Mouse (Mus musculus): ENCODE measurements around the gene Pde4d. TPM values are rescaled to one million over a fixed set of nuclear protein-coding genes. Genes with fewer than 3 reads are reported as not detected.

The Pde4d gene
- polyA plus RNA-seq, 1 experiment from 2014 or later = 14.8 TPM

GRCm38 (mm10) chr13:109686116-109686876 is 1236.5 kb downstream of the Pde4d start:
- Histone ChIP-seq H3K27me3 (ENCODE audit: control insufficient read depth, insufficient read depth, low read length) (no peaks in the 10 kb centered on the region), H3K27ac (ENCODE audit: low read depth, low read length) (peak overlapping the region; percentile 56; the same call in 1 of the 2 replicates), H3K4me1 (ENCODE audit: control insufficient read depth, insufficient read depth, low read length) (peaks cover 6% of the 10 kb centered on the region; the same call in 1 of the 2 replicates), H3K9me3 (ENCODE audit: control insufficient read depth, low read length) (no peaks in the 10 kb centered on the region), H3K4me3 (ENCODE audit: low read length) (peak overlapping the region; percentile 53), H3K9ac (ENCODE audit: low read depth, low read length) (peak overlapping the region; percentile 65; the same call in 1 of the 2 replicates), H3K36me3 (ENCODE audit: control insufficient read depth, insufficient read depth, low read length) (no peaks in the 10 kb centered on the region), H3K4me2 (replicated peaks; ENCODE audit: low read depth, low read length) (peak overlapping the region; percentile 90)
- ATAC-seq (ENCODE audit: low FRiP score, low TSS enrichment) = no peak
- WGBS = 7% methylated on average over 4 of the region's 4 CpGs

DNA sequence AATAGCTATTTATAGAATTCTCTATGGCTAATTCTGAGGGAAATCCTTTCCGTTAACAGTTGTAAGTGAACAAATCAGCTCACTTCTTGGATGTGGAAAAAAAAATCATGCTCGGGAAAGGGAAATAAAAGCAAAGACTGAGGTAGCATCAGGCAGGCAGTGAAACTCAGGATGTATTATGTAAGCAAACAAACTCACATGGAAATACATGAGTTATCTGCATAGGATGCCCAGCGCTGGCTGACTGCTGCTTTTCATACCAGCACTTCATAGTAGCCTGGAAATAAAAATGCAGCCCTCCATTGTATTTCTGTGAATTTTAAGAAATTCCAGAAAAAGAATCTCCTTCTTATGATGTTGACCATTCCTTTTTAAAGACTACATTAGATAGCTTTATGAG is 1237.2 kb downstream of the Pde4d start:
- H3K9ac ChIP-seq (ENCODE audit: low read depth, low read length) = no peak overlapping the region
- H3K36me3 ChIP-seq (ENCODE audit: control insufficient read depth, insufficient read depth, low read length) = no peaks in the 10 kb centered on the region
- H3K27ac ChIP-seq (ENCODE audit: low read depth, low read length) = no peak overlapping the region
- H3K27me3 ChIP-seq (ENCODE audit: control insufficient read depth, insufficient read depth, low read length) = no peaks in the 10 kb centered on the region
- no peak overlapping the region; the same call in 1 of the 2 replicates for H3K4me3 ChIP-seq (ENCODE audit: low read length)
- H3K4me2 ChIP-seq (replicated peaks; ENCODE audit: low read depth, low read length) = peak overlapping the region; percentile 21; the same call in 1 of the 2 replicates
- ATAC-seq (ENCODE audit: low FRiP score, low TSS enrichment) = no peak
- H3K4me1 ChIP-seq (ENCODE audit: control insufficient read depth, insufficient read depth, low read length) = peaks cover 6% of the 10 kb centered on the region; the same call in 1 of the 2 replicates
- H3K9me3 ChIP-seq (ENCODE audit: control insufficient read depth, low read length) = no peaks in the 10 kb centered on the region
- 34% methylated on average over 3 of the region's 3 CpGs for WGBS

- whole genome bisulfite sequencing = 82% methylated on average over 2 of the region's 2 CpGs
- ATAC-seq (ENCODE audit: low FRiP score, low TSS enrichment) = no peak
- Histone ChIP-seq H3K4me1 (ENCODE audit: control insufficient read depth, insufficient read depth, low read length) (peaks cover 10% of the 10 kb centered on the region; the same call in 1 of the 2 replicates), H3K27ac (ENCODE audit: low read depth, low read length) (no peak overlapping the region), H3K4me2 (replicated peaks; ENCODE audit: low read depth, low read length) (no peak overlapping the region), H3K9ac (ENCODE audit: low read depth, low read length) (no peak overlapping the region), H3K27me3 (ENCODE audit: control insufficient read depth, insufficient read depth, low read length) (no peaks in the 10 kb centered on the region), H3K36me3 (ENCODE audit: control insufficient read depth, insufficient read depth, low read length) (no peaks in the 10 kb centered on the region), H3K4me3 (ENCODE audit: low read length) (no peak overlapping the region), H3K9me3 (ENCODE audit: control insufficient read depth, low read length) (no peaks in the 10 kb centered on the region)
These were observed 1238.4 kb downstream of the Pde4d start for GRCm38 (mm10) chr13:109688195-109688594.

DNA sequence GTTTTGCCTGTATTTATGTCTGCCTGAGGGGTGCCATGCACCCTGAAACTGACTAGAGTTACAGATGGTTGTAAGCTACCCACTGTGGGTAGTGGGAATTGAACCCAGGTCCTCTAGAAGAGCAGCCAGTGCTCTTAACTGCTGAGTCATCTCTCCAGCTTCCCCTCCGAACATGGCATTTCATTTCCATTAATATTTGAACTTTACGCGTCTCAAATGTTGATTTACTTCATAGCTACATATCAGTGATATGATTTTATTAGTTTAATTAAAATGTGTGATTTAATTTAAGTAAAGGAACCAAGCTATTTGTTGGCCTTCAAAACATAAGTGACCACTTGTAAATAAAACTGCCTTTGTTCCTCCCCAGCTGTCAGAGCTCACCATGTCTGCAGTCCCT is 1239.4 kb downstream of the Pde4d start:
- peaks cover 7% of the 10 kb centered on the region; the same call in 1 of the 2 replicates for H3K4me1 ChIP-seq (ENCODE audit: control insufficient read depth, insufficient read depth, low read length)
- H3K36me3 ChIP-seq (ENCODE audit: control insufficient read depth, insufficient read depth, low read length) = no peaks in the 10 kb centered on the region
- H3K27me3 ChIP-seq (ENCODE audit: control insufficient read depth, insufficient read depth, low read length) = no peaks in the 10 kb centered on the region
- no peak for ATAC-seq (ENCODE audit: low FRiP score, low TSS enrichment)
- no peak overlapping the region for H3K9ac ChIP-seq (ENCODE audit: low read depth, low read length)
- no peak overlapping the region for H3K4me2 ChIP-seq (replicated peaks; ENCODE audit: low read depth, low read length)
- H3K4me3 ChIP-seq (ENCODE audit: low read length) = no peak overlapping the region
- 73% methylated on average over 3 of the region's 3 CpGs for WGBS
- H3K9me3 ChIP-seq (ENCODE audit: control insufficient read depth, low read length) = no peaks in the 10 kb centered on the region
- no peak overlapping the region for H3K27ac ChIP-seq (ENCODE audit: low read depth, low read length)

DNA sequence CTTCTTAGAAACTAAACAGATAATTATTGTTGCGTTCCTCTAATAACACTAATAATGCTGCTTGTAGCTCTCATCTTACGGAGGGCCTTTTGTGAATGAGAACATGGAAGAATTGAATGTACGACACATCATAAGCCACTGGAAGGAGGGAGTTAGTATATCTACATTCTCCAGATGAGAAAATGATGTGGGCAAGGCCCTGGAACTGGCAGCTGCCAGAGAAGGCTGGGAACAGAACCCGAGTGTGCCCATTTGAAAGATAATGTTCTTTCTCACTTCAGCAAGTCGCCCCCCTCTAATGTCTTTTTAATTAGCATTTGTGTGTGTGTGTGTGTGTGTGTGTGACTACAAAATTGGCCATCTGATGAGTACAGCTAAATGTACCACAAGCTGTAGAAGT is 1240.8 kb downstream of the Pde4d start:
- ATAC-seq (ENCODE audit: low FRiP score, low TSS enrichment) = no peak
- Histone ChIP-seq H3K36me3 (ENCODE audit: control insufficient read depth, insufficient read depth, low read length) (no peaks in the 10 kb centered on the region), H3K4me1 (ENCODE audit: control insufficient read depth, insufficient read depth, low read length) (peaks cover 10% of the 10 kb centered on the region), H3K27ac (ENCODE audit: low read depth, low read length) (no peak overlapping the region), H3K9me3 (ENCODE audit: control insufficient read depth, low read length) (no peaks in the 10 kb centered on the region), H3K27me3 (ENCODE audit: control insufficient read depth, insufficient read depth, low read length) (no peaks in the 10 kb centered on the region), H3K9ac (ENCODE audit: low read depth, low read length) (no peak overlapping the region), H3K4me3 (ENCODE audit: low read length) (no peak overlapping the region), H3K4me2 (replicated peaks; ENCODE audit: low read depth, low read length) (no peak overlapping the region)
- WGBS = 85% methylated on average over 5 of the region's 5 CpGs

GRCm38 (mm10) chr13:109692851-109693250 is 1243.1 kb downstream of the Pde4d start:
- Histone ChIP-seq H3K27me3 (ENCODE audit: control insufficient read depth, insufficient read depth, low read length) (no peaks in the 10 kb centered on the region), H3K4me2 (replicated peaks; ENCODE audit: low read depth, low read length) (no peak overlapping the region), H3K36me3 (ENCODE audit: control insufficient read depth, insufficient read depth, low read length) (no peaks in the 10 kb centered on the region), H3K4me3 (ENCODE audit: low read length) (no peak overlapping the region), H3K4me1 (ENCODE audit: control insufficient read depth, insufficient read depth, low read length) (peaks cover 10% of the 10 kb centered on the region), H3K27ac (ENCODE audit: low read depth, low read length) (no peak overlapping the region), H3K9me3 (ENCODE audit: control insufficient read depth, low read length) (no peaks in the 10 kb centered on the region), H3K9ac (ENCODE audit: low read depth, low read length) (no peak overlapping the region)
- 54% methylated on average over 3 of the region's 3 CpGs for WGBS
- ATAC-seq (ENCODE audit: low FRiP score, low TSS enrichment) = no peak

DNA sequence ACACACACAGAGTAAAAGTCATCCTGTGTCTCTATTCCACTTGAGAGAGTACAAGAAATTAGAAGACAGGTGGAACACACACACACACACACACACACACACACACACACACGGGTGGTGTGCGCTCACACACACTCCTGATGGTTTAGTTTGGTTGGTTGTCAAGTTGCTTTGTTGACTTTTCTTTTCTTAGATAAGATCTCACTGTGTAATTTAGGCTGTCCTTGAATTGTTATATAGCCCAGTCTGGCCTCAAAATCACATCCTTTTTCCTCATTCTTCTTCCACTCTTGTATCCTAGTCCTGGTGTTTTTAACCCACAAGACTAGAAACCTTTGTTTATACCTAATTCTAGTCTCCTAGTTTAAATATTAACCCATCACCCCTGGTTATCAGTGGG is 1244.0 kb downstream of the Pde4d start:
- Histone ChIP-seq H3K4me2 (replicated peaks; ENCODE audit: low read depth, low read length) (no peak overlapping the region), H3K27me3 (ENCODE audit: control insufficient read depth, insufficient read depth, low read length) (no peaks in the 10 kb centered on the region), H3K4me1 (ENCODE audit: control insufficient read depth, insufficient read depth, low read length) (peaks cover 10% of the 10 kb centered on the region), H3K27ac (ENCODE audit: low read depth, low read length) (no peak overlapping the region), H3K36me3 (ENCODE audit: control insufficient read depth, insufficient read depth, low read length) (no peaks in the 10 kb centered on the region), H3K9me3 (ENCODE audit: control insufficient read depth, low read length) (no peaks in the 10 kb centered on the region), H3K9ac (ENCODE audit: low read depth, low read length) (no peak overlapping the region), H3K4me3 (ENCODE audit: low read length) (no peak overlapping the region)
- whole genome bisulfite sequencing = 67% methylated on average over 2 of the region's 2 CpGs
- ATAC-seq (ENCODE audit: low FRiP score, low TSS enrichment) = no peak

DNA sequence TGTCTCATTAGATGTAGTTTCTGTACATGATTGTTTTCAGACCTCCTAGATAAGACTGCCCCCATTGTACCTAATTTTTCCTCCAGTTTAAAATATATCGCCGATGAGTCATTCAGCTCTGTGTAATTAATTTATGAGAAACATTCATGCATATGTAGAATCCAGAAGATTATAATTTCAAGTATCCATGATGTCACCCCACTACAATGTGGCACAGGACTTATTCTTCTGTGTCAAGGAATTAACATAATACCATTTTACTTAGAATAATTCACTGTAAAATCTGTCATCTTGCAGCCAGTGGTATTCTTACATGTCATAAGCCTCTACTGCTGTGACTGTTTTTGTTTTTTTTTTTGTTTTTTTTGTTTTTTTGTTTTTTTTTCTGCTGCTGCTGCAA is 1244.5 kb downstream of the Pde4d start:
- Histone ChIP-seq H3K27ac (ENCODE audit: low read depth, low read length) (no peak overlapping the region), H3K9ac (ENCODE audit: low read depth, low read length) (no peak overlapping the region), H3K27me3 (ENCODE audit: control insufficient read depth, insufficient read depth, low read length) (no peaks in the 10 kb centered on the region), H3K4me1 (ENCODE audit: control insufficient read depth, insufficient read depth, low read length) (peaks cover 10% of the 10 kb centered on the region), H3K9me3 (ENCODE audit: control insufficient read depth, low read length) (no peaks in the 10 kb centered on the region), H3K4me2 (replicated peaks; ENCODE audit: low read depth, low read length) (no peak overlapping the region), H3K36me3 (ENCODE audit: control insufficient read depth, insufficient read depth, low read length) (no peaks in the 10 kb centered on the region), H3K4me3 (ENCODE audit: low read length) (no peak overlapping the region)
- ATAC-seq (ENCODE audit: low FRiP score, low TSS enrichment) = no peak
- 83% methylated on average over 2 of the region's 2 CpGs for WGBS

DNA sequence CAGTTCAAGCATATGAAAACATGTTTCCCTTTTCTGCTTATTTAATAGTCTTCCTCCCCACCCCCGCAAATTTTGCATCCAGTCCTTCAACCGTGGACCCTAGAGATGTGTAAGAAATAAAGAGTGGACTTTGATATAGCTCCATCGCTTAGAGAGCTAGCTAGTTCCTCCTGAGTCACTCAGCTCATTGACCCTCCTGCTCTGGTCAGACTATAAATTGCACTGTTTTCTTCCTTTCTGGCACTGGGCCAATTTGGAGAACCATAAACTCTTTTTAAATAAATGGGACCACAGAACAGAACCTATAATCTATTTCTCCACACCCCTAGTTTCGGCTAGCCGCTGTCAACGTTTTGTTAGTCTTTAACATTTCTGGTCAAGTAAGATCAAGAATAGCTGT is 1245.3 kb downstream of the Pde4d start:
- Histone ChIP-seq H3K4me3 (ENCODE audit: low read length) (no peak overlapping the region), H3K4me1 (ENCODE audit: control insufficient read depth, insufficient read depth, low read length) (peaks cover 10% of the 10 kb centered on the region), H3K4me2 (replicated peaks; ENCODE audit: low read depth, low read length) (no peak overlapping the region), H3K36me3 (ENCODE audit: control insufficient read depth, insufficient read depth, low read length) (no peaks in the 10 kb centered on the region), H3K27me3 (ENCODE audit: control insufficient read depth, insufficient read depth, low read length) (no peaks in the 10 kb centered on the region), H3K9me3 (ENCODE audit: control insufficient read depth, low read length) (no peaks in the 10 kb centered on the region; the same call in 1 of the 2 replicates), H3K27ac (ENCODE audit: low read depth, low read length) (no peak overlapping the region), H3K9ac (ENCODE audit: low read depth, low read length) (no peak overlapping the region)
- WGBS = 49% methylated on average over 6 of the region's 6 CpGs
- peak; percentile 70; the same call in 1 of the 2 replicates for ATAC-seq (ENCODE audit: low FRiP score, low TSS enrichment)

Measured in kidney, embryonic 14.5 days (tissue).